Mouse (Mus musculus): ENCODE results near the gene Trove2. TPM values are rescaled to one million over a fixed set of nuclear protein-coding genes. Genes with fewer than 3 reads are reported as not detected.

Trove2 gene
- polyA plus RNA-seq (2012; rRNA removed), result 12.6 and 18.2 TPM in 2 replicates

GRCm38 (mm10) chr1:143776446-143777411 lies at the start of gene Trove2, which contains the start of gene Uchl5:
TSS of gene Trove2 (minus strand) at chr1:143777068.
TSS of gene Uchl5 (plus strand) at chr1:143777272.

DNA sequence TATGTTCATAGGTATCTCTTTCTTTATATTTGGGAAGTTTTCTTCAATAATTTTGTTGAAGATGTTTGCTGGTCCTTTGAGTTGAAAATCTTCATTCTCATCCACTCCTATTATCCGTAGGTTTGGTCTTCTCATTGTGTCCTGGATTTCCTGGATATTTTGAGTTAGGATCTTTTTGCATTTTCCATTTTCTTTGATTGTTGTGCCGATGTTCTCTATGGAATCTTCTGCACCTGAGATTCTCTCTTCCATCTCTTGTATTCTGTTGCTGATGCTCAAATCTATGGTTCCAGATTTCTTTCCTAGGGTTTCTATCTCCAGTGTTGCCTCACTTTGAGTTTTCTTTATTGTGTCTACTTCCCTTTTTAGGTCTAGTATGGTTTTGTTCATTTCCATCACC lies 60.8 kb downstream of the Trove2 start, which contains the start of gene Glrx2:
Glrx2 (plus strand) TSS at position 301 of the 400 bp plus-strand sequence.

GRCm38 (mm10) chr1:143702741-143703262 lies 74.1 kb downstream of the Trove2 start, which contains the start of gene Cdc73:
TSS of gene Cdc73 (minus strand) at chr1:143702893.

Other genes starting within 250 kb of the Trove2 start
- 0.41 and 0.62 TPM in 2 replicates for gene B3galt2, start 136.4 kb downstream of the Trove2 start, polyA plus RNA-seq (2012; rRNA removed)
- 33.4 and 34.6 TPM in 2 replicates for gene Cdc73, start 74.2 kb downstream of the Trove2 start, polyA plus RNA-seq (2012; rRNA removed)
- gene Glrx2, start 60.7 kb downstream of the Trove2 start, polyA plus RNA-seq (2012; rRNA removed), result 68.9 and 103 TPM in 2 replicates
- gene Uchl5, start 204 bp upstream of the Trove2 start, polyA plus RNA-seq (2012; rRNA removed), result 26.9 and 28.3 TPM in 2 replicates
- 30.4 and 40.4 TPM in 2 replicates for gene Rgs2, start 227.1 kb upstream of the Trove2 start, polyA plus RNA-seq (2012; rRNA removed)